Mouse (Mus musculus) spleen, postnatal 36 days (tissue): ENCODE results near the gene Stk32b.

Experiments
- DNase-seq, 2 experiments: peaks; one replicate each; pipeline ENCODE4 v3.0.0; 2022; ENCODE audit warnings: low spot score in 2 of 2, mixed read lengths in 1 of 2

Gene Stk32b

GRCm38 (mm10) chr5:37664962-37665361 lies 52.0 kb downstream of the Stk32b start:
- no peak for DNase-seq

- no peak for DNase-seq
Observed at GRCm38 (mm10) chr5:37659177-37659576, 57.8 kb downstream of the Stk32b start.

GRCm38 (mm10) chr5:37657741-37658140 lies 59.2 kb downstream of the Stk32b start:
- DNase-seq, result no peak

- DNase-seq, result no peak
Observed at GRCm38 (mm10) chr5:37655208-37655607, 61.8 kb downstream of the Stk32b start.

- no peak for DNase-seq
Observed at GRCm38 (mm10) chr5:37650681-37651211, 66.2 kb downstream of the Stk32b start.

- no peak for DNase-seq
Observed at GRCm38 (mm10) chr5:37650089-37650601, 66.8 kb downstream of the Stk32b start.

- DNase-seq, result no peak
Observed at GRCm38 (mm10) chr5:37644082-37644481, 72.9 kb downstream of the Stk32b start.

- DNase-seq, result no peak
Observed at GRCm38 (mm10) chr5:37642486-37642885, 74.5 kb downstream of the Stk32b start.

- no peak for DNase-seq
Observed at GRCm38 (mm10) chr5:37634791-37635190, 82.2 kb downstream of the Stk32b start.

GRCm38 (mm10) chr5:37627437-37628163 lies 89.4 kb downstream of the Stk32b start:
- no peak for DNase-seq

GRCm38 (mm10) chr5:37611874-37612273 lies 105.1 kb downstream of the Stk32b start:
- DNase-seq, result no peak

- no peak for DNase-seq
Observed at GRCm38 (mm10) chr5:37599566-37599965, 117.4 kb downstream of the Stk32b start.

- no peak for DNase-seq
Observed at GRCm38 (mm10) chr5:37598271-37598670, 118.7 kb downstream of the Stk32b start.

GRCm38 (mm10) chr5:37592411-37592810 lies 124.6 kb downstream of the Stk32b start:
- DNase-seq, result no peak

- no peak for DNase-seq
Observed at GRCm38 (mm10) chr5:37587861-37588260, 129.1 kb downstream of the Stk32b start.

- no peak for DNase-seq
Observed at GRCm38 (mm10) chr5:37586071-37586470, 130.9 kb downstream of the Stk32b start.

GRCm38 (mm10) chr5:37575427-37575826 lies 141.5 kb downstream of the Stk32b start:
- no peak for DNase-seq

GRCm38 (mm10) chr5:37557274-37557815 lies 159.6 kb downstream of the Stk32b start:
- DNase-seq, result no peak

- DNase-seq, result no peak
Observed at GRCm38 (mm10) chr5:37554231-37554630, 162.7 kb downstream of the Stk32b start.

GRCm38 (mm10) chr5:37551649-37552048 lies 165.3 kb downstream of the Stk32b start:
- no peak for DNase-seq

- DNase-seq, result no peak
Observed at GRCm38 (mm10) chr5:37535726-37536293, 181.2 kb downstream of the Stk32b start.

GRCm38 (mm10) chr5:37535227-37535626 lies 181.7 kb downstream of the Stk32b start:
- DNase-seq, result no peak

- DNase-seq, result no peak
Observed at GRCm38 (mm10) chr5:37525363-37525762, 191.6 kb downstream of the Stk32b start.
